Mouse (Mus musculus): ENCODE results near the gene Epha10. TPM values are rescaled to one million over a fixed set of nuclear protein-coding genes. Genes with fewer than 3 reads are reported as not detected.

Epha10 gene
- total and polyA plus RNA-seq, 2 experiments from 2014 or later, result not detected

GRCm38 (mm10) chr4:124860446-124860845 is 20.3 kb upstream of the Epha10 start:
- ATAC-seq (ENCODE audit: insufficient read depth, low read depth), result peak; percentile 59; the same call in 1 of the 2 replicates
- 0 out of 2 replicates have a peak, but pooled peaks cover 6% of the 10 kb centered on the region for H3K4me1 ChIP-seq (ENCODE audit: control insufficient read depth, insufficient read depth)
- TF ChIP-seq EP300 (IDR thresholded peaks at IDR 0.05; ENCODE audit: low read depth) (no peak), CTCF (IDR thresholded peaks at IDR 0.05; ENCODE audit: low read depth) (no peak)
- no peaks in the 10 kb centered on the region for H3K9me3 ChIP-seq (replicated peaks; ENCODE audit: control insufficient read depth, low read length)
- H3K9ac ChIP-seq (replicated peaks; ENCODE audit: low read depth, low read length), result no peak overlapping the region
- peaks cover 33% of the 10 kb centered on the region for H3K27me3 ChIP-seq (ENCODE audit: control insufficient read depth, insufficient read depth, low read length)
- peak; percentile 46 for DNase-seq (ENCODE audit: low spot score)
- no peak overlapping the region for H3K27ac ChIP-seq (ENCODE audit: low read depth)
- WGBS, result 2% methylated on average over 7 of the region's 7 CpGs
- H3K4me2 ChIP-seq (ENCODE audit: low read depth, low read length), result no peak overlapping the region
- no peak overlapping the region for H3K4me3 ChIP-seq (ENCODE audit: low read depth, low read length)
- peaks cover 16% of the 10 kb centered on the region for H3K36me3 ChIP-seq (replicated peaks; ENCODE audit: control insufficient read depth, insufficient read depth, low read length)

- Histone ChIP-seq H3K9me3 (replicated peaks; ENCODE audit: control insufficient read depth, low read length) (no peaks in the 10 kb centered on the region), H3K27me3 (ENCODE audit: control insufficient read depth, insufficient read depth, low read length) (peaks cover 33% of the 10 kb centered on the region), H3K36me3 (replicated peaks; ENCODE audit: control insufficient read depth, insufficient read depth, low read length) (peaks cover 5% of the 10 kb centered on the region; the same call in 1 of the 2 replicates), H3K27ac (ENCODE audit: low read depth) (no peak within 1 kb of the TSS), H3K4me3 (ENCODE audit: low read depth, low read length) (peak within 1 kb of the TSS; percentile 41), H3K9ac (replicated peaks; ENCODE audit: low read depth, low read length) (no peak within 1 kb of the TSS), H3K4me2 (ENCODE audit: low read depth, low read length) (peak within 1 kb of the TSS; percentile 59), H3K4me1 (ENCODE audit: control insufficient read depth, insufficient read depth) (0 out of 2 replicates have a peak, but pooled peaks cover 6% of the 10 kb centered on the region)
- no peak for ATAC-seq (ENCODE audit: insufficient read depth, low read depth)
- TF ChIP-seq CTCF (IDR thresholded peaks at IDR 0.05; ENCODE audit: low read depth) (no peak), EP300 (IDR thresholded peaks at IDR 0.05; ENCODE audit: low read depth) (no peak)
- 4% methylated on average over 43 of the region's 77 CpGs for WGBS
- DNase-seq (ENCODE audit: low spot score), result no peak
Measured at GRCm38 (mm10) chr4:124861283-124862188, 19.2 kb upstream of the Epha10 start, which contains the start of gene Maneal. TSS of gene Maneal (minus strand) at chr4:124862171.

- ATAC-seq (ENCODE audit: insufficient read depth, low read depth) (no peak), DNase-seq (ENCODE audit: low spot score) (no peak)
- H3K4me1 ChIP-seq (ENCODE audit: control insufficient read depth, insufficient read depth), result no peaks in the 10 kb centered on the region
- no peaks in the 10 kb centered on the region for H3K27me3 ChIP-seq (ENCODE audit: control insufficient read depth, insufficient read depth, low read length)
- H3K4me3 ChIP-seq (ENCODE audit: low read depth, low read length), result no peak overlapping the region
- no peak overlapping the region for H3K9ac ChIP-seq (replicated peaks; ENCODE audit: low read depth, low read length)
- H3K27ac ChIP-seq (ENCODE audit: low read depth), result no peak overlapping the region
- 88% methylated on average over 1 of the region's 1 CpGs for WGBS
- TF ChIP-seq CTCF (IDR thresholded peaks at IDR 0.05; ENCODE audit: low read depth) (no peak), EP300 (IDR thresholded peaks at IDR 0.05; ENCODE audit: low read depth) (no peak)
- H3K9me3 ChIP-seq (replicated peaks; ENCODE audit: control insufficient read depth, low read length), result no peaks in the 10 kb centered on the region
- H3K4me2 ChIP-seq (ENCODE audit: low read depth, low read length), result no peak overlapping the region
- no peaks in the 10 kb centered on the region for H3K36me3 ChIP-seq (replicated peaks; ENCODE audit: control insufficient read depth, insufficient read depth, low read length)
Measured at GRCm38 (mm10) chr4:124872719-124873118, 8.0 kb upstream of the Epha10 start.

GRCm38 (mm10) chr4:124881341-124881908 is 726 bp downstream of the Epha10 start:
- H3K27me3 ChIP-seq (ENCODE audit: control insufficient read depth, insufficient read depth, low read length), result peaks cover 63% of the 10 kb centered on the region
- no peak overlapping the region for H3K9ac ChIP-seq (replicated peaks; ENCODE audit: low read depth, low read length)
- DNase-seq (ENCODE audit: low spot score) (no peak), ATAC-seq (ENCODE audit: insufficient read depth, low read depth) (no peak)
- peak overlapping the region; percentile 19; the same call in 1 of the 2 replicates for H3K4me3 ChIP-seq (ENCODE audit: low read depth, low read length)
- TF ChIP-seq EP300 (IDR thresholded peaks at IDR 0.05; ENCODE audit: low read depth), result no peak
- TF ChIP-seq CTCF (IDR thresholded peaks at IDR 0.05; ENCODE audit: low read depth), result no peak
- H3K4me2 ChIP-seq (ENCODE audit: low read depth, low read length), result peak overlapping the region; percentile 30; the same call in 1 of the 2 replicates
- no peaks in the 10 kb centered on the region for H3K4me1 ChIP-seq (ENCODE audit: control insufficient read depth, insufficient read depth)
- no peak overlapping the region for H3K27ac ChIP-seq (ENCODE audit: low read depth)
- no peaks in the 10 kb centered on the region for H3K36me3 ChIP-seq (replicated peaks; ENCODE audit: control insufficient read depth, insufficient read depth, low read length)
- no peaks in the 10 kb centered on the region for H3K9me3 ChIP-seq (replicated peaks; ENCODE audit: control insufficient read depth, low read length)
- WGBS, result under 1% methylated on average over 37 of the region's 37 CpGs

GRCm38 (mm10) chr4:124882151-124882729 is 1.5 kb downstream of the Epha10 start:
- under 1% methylated on average over 37 of the region's 37 CpGs for WGBS
- H3K9ac ChIP-seq (replicated peaks; ENCODE audit: low read depth, low read length), result no peak overlapping the region
- no peak overlapping the region for H3K4me3 ChIP-seq (ENCODE audit: low read depth, low read length)
- H3K36me3 ChIP-seq (replicated peaks; ENCODE audit: control insufficient read depth, insufficient read depth, low read length), result no peaks in the 10 kb centered on the region
- no peak for ATAC-seq (ENCODE audit: insufficient read depth, low read depth)
- no peak for DNase-seq (ENCODE audit: low spot score)
- H3K27ac ChIP-seq (ENCODE audit: low read depth), result no peak overlapping the region
- no peaks in the 10 kb centered on the region for H3K4me1 ChIP-seq (ENCODE audit: control insufficient read depth, insufficient read depth)
- TF ChIP-seq CTCF (IDR thresholded peaks at IDR 0.05; ENCODE audit: low read depth), result no peak
- no peak for TF ChIP-seq EP300 (IDR thresholded peaks at IDR 0.05; ENCODE audit: low read depth)
- H3K9me3 ChIP-seq (replicated peaks; ENCODE audit: control insufficient read depth, low read length), result no peaks in the 10 kb centered on the region
- no peak overlapping the region for H3K4me2 ChIP-seq (ENCODE audit: low read depth, low read length)
- H3K27me3 ChIP-seq (ENCODE audit: control insufficient read depth, insufficient read depth, low read length), result peaks cover 63% of the 10 kb centered on the region
